Mouse (Mus musculus) embryonic facial prominence, embryonic 14.5 days (tissue): Measurements from ENCODE around the gene Ints14. TPM values are rescaled to one million over a fixed set of nuclear protein-coding genes. Genes with fewer than 3 reads are reported as not detected.

ENCODE experiments used
- ATAC-seq: fragments of 200-750 bp; cut with Nextera tagmentation; 2 replicates; pipeline ENCODE4 v1.8.0; 2017; ENCODE audit warnings: low read depth, moderate number of reproducible peaks, moderate TSS enrichment
- DNase-seq: peaks from one replicate; pipeline ENCODE4 v3.0.0-alpha.2; 2015; ENCODE audit warnings: low spot score
- H3K27ac ChIP-seq: fragments of 300-500 bp; sonication (generic); replicated peaks from 2 replicates; pipeline ENCODE4 v1.5.1; 2014; ENCODE audit warnings: low read depth, mild to moderate bottlenecking, low read length, moderate library complexity
- H3K27me3 ChIP-seq: fragments of 300-500 bp; sonication (generic); replicated peaks from 2 replicates; pipeline ENCODE4 v1.6.1; 2014; ENCODE audit warnings: low read length; ENCODE audit not compliant: control insufficient read depth, insufficient read depth
- H3K36me3 ChIP-seq: fragments of 300-500 bp; sonication (generic); 2 replicates; pipeline ENCODE4 v1.6.1; 2014; ENCODE audit warnings: low read length, mixed read lengths; ENCODE audit not compliant: control insufficient read depth, insufficient read depth
- H3K4me1 ChIP-seq: fragments of 300-500 bp; sonication (generic); 2 replicates; pipeline ENCODE4 v1.6.1; 2014; ENCODE audit warnings: antibody characterized with exemption, low read length; ENCODE audit not compliant: control insufficient read depth, insufficient read depth
- H3K4me2 ChIP-seq: fragments of 300-500 bp; sonication (generic); 2 replicates; pipeline ENCODE4 v1.6.1; 2014; ENCODE audit warnings: low read depth, mild to moderate bottlenecking, low read length, moderate library complexity, mixed read lengths
- H3K4me3 ChIP-seq: fragments of 300-500 bp; sonication (generic); 2 replicates; pipeline ENCODE4 v1.5.1; 2014; ENCODE audit warnings: low read depth, mild to moderate bottlenecking, low read length
- H3K9ac ChIP-seq: fragments of 300-500 bp; sonication (generic); 2 replicates; pipeline ENCODE4 v1.6.1; 2014; ENCODE audit warnings: low read depth, mild to moderate bottlenecking, low read length, moderate library complexity, mixed read lengths
- H3K9me3 ChIP-seq: fragments of 300-500 bp; sonication (generic); 2 replicates; pipeline ENCODE4 v1.6.1; 2016; ENCODE audit warnings: low read length; ENCODE audit not compliant: control insufficient read depth
- WGBS: fragments of 180-500 bp; shearing (Covaris S2); extraction: QIAGEN DNeasy Blood & Tissue Kit; methylation state at CpG from one replicate; pipeline ENCODE4 v1.1.7; 2014; 5-methylcytosine and 5-hydroxymethylcytosine counted together
- polyA plus RNA-seq: library from polyadenylated mRNA; unstranded; fragments of >200 nt; fragmentation: Nextera tagmentation; extraction: Ambion mirVana; gene quantifications from 2 replicates; pipeline ENCODE4 v1.2.1, GENCODE M21; 2014

The Ints14 gene
- polyA plus RNA-seq, result 44.3 and 53.2 TPM in 2 replicates

DNA sequence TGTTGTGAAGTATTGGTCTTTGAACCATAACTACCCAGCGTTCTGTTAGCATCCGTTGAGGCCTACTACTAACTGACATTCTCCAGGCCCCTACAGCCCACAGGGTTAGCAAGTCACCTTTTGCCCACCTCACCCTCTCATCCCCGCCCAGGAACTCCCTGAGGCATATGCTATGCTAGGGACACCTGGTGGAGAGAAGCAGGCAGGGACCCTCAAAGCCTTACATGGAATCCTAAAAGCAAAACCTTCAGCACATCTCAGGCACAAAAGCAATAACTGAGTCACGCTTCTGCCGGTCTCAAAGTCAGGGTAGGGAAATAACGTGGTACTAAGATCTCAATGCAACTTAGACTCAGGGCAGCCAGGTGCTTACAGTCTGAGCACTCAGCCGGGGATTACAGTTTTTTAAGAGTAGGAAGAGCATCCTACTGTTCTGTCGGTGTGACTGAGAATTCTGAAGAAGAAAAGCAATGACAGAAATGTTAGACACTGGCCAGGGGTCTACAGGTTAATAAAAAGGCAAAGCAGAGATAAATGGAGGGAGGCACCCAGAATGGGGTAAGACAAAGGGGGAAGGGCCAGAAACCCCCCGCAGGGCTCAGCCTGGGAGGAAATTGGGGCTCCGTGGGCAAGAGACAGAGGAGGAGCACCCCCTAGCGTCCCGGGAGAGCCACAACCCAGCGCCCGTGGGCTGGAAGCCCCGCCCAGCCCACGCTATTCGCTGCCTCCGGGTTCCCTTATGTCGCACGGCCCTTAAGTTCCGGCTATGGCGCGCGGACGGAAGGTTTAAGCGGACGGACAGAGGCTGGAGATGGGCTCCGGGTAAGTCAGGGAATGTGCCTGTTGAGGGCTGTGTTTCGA is at the start of gene Ints14:
Ints14 (plus strand) TSS at position 789 of the 861 bp plus-strand sequence.
- DNase-seq (peak; percentile 96), ATAC-seq (peak; percentile 98)
- Histone ChIP-seq H3K27me3 (no peaks in the 10 kb centered on the region), H3K4me3 (peak within 1 kb of the TSS; percentile 71), H3K4me2 (peak within 1 kb of the TSS; percentile 69), H3K27ac (peak within 1 kb of the TSS; percentile 81), H3K9ac (peak within 1 kb of the TSS; percentile 89), H3K4me1 (peaks cover 8% of the 10 kb centered on the region), H3K9me3 (no peaks in the 10 kb centered on the region), H3K36me3 (peaks cover 31% of the 10 kb centered on the region)
- WGBS, result 3% methylated on average over 24 of the region's 29 CpGs

DNA sequence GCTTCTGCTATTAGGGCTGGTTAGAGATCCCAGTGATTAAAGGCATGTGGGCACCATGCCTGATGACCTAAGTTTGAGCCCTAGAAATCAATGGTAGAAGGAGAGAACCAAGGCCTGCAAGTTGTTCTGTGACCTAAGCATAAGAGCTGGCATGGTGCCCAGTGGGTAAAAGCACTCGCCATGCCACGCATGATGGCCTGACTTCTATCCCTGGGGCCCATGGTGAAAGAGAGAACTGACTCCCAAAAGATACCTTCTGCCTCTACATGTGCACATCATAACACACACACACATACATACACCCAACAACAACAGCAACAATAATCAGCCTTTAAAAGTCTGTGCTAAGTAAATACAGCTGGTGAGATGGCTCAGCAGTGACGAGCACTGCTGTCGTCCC is 47.3 kb upstream of the Ints14 start:
- Histone ChIP-seq H3K9me3 (no peaks in the 10 kb centered on the region), H3K4me2 (no peak overlapping the region), H3K27ac (no peak overlapping the region), H3K36me3 (peaks cover 25% of the 10 kb centered on the region), H3K9ac (no peak overlapping the region), H3K4me1 (no peaks in the 10 kb centered on the region), H3K4me3 (no peak overlapping the region), H3K27me3 (no peaks in the 10 kb centered on the region)
- WGBS, result 96% methylated on average over 4 of the region's 4 CpGs
- ATAC-seq (no peak), DNase-seq (no peak)

DNA sequence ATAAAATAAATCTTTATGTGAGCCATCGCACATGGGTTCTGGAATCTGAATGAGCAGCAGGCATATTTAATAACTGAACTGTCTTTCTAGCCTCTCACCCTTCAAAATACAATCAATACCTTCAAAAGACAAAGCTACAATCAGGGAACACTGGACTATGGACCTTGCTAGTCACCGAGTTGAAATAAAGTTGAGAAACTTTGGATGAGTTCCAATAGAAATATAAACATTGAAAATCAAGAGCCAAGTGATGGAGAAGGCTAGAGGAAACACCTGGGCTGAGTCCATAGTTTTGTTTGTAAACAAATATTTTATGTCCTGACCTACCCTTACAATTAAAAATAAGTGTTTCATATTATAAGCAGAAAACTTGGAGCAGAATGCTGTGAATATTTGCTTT is 46.7 kb upstream of the Ints14 start:
- ATAC-seq (no peak), DNase-seq (no peak)
- no peaks in the 10 kb centered on the region for H3K4me1 ChIP-seq
- H3K27ac ChIP-seq, result no peak overlapping the region
- H3K36me3 ChIP-seq, result peaks cover 25% of the 10 kb centered on the region
- no peak overlapping the region for H3K4me2 ChIP-seq
- H3K4me3 ChIP-seq, result no peak overlapping the region
- H3K9ac ChIP-seq, result no peak overlapping the region
- no peaks in the 10 kb centered on the region for H3K27me3 ChIP-seq
- 78% methylated on average over 2 of the region's 2 CpGs for WGBS
- H3K9me3 ChIP-seq, result no peaks in the 10 kb centered on the region

DNA sequence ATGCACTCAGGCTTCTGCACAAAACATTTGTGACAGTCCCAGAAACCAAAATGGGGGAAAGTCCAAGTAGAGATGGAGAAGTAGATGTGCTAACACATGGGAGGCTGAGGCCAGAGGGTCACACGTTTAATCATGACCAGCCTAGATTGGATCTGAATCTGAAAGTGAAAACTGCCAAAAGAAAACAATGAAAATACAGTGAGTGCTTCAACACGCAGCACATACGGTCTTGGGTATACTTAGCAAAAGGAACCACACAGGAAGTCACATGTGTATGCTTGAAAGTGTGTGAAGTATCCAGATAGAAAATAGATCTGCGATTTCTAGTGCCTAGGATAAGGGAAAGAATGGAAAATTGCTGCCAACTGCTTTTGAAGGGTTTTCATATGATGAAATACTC is 46.1 kb upstream of the Ints14 start:
- H3K27ac ChIP-seq, result no peak overlapping the region; the same call in 1 of the 2 replicates
- no peaks in the 10 kb centered on the region for H3K4me1 ChIP-seq
- 74% methylated on average over 4 of the region's 4 CpGs for WGBS

DNA sequence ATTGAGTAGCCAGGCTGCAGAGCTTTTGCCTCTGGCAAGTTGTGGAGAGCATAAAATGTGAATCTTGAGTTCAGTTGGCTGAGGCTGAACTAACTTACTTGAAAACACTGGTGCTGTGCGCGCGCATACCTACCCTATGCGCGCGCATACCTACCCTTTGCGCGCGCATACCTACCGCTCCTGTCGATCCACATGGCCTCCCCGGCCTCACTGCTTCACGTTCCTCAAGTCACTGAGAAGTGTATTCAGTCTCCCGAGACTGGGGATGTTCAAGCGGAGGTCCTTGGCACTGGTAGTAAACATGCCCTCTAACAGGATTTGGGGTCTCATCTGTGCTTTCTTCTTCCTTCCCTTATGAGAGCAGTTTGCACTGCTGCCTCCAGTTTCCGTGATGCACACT is 42.1 kb upstream of the Ints14 start:
- Histone ChIP-seq H3K27ac (peak overlapping the region; percentile 28; the same call in 1 of the 2 replicates), H3K4me2 (peak overlapping the region; percentile 57), H3K9me3 (no peaks in the 10 kb centered on the region), H3K4me1 (no peaks in the 10 kb centered on the region), H3K9ac (peak overlapping the region; percentile 54), H3K4me3 (peak overlapping the region; percentile 41), H3K27me3 (no peaks in the 10 kb centered on the region), H3K36me3 (peaks cover 8% of the 10 kb centered on the region)
- DNase-seq (peak; percentile 76), ATAC-seq (no peak)
- WGBS, result 18% methylated on average over 16 of the region's 16 CpGs

More for the DNA sequence above, 46.1 kb upstream of the Ints14 start:
- Histone ChIP-seq H3K27me3 (no peaks in the 10 kb centered on the region), H3K9me3 (no peaks in the 10 kb centered on the region), H3K9ac (no peak overlapping the region), H3K4me3 (no peak overlapping the region), H3K4me2 (no peak overlapping the region), H3K36me3 (peaks cover 22% of the 10 kb centered on the region)
- no peak for ATAC-seq
- no peak for DNase-seq

DNA sequence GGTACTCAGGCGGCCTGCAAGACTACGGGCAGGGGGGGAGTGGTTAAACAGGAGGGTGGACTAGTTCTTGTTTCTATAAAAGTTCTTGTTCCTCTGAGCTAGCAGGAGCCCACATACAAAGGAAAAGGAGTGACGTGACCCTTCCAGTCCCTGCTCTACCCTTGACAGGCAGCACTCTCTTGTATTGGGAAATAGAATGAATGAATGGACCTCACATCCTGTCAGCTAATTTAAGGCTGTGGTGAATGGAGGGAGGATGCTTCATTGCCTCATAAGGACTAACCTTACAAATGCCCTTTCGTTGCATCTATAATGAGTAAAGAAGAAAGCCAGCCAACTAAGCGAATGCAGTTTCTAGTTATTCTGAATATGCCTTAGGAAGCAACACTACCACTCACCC is 34.9 kb upstream of the Ints14 start:
- DNase-seq, result no peak
- Histone ChIP-seq H3K36me3 (no peaks in the 10 kb centered on the region), H3K27ac (0 out of 2 replicates have a peak overlapping the region, but pooled peaks have one; percentile 46), H3K9me3 (no peaks in the 10 kb centered on the region), H3K4me3 (no peak overlapping the region), H3K27me3 (no peaks in the 10 kb centered on the region), H3K4me1 (peaks cover 10% of the 10 kb centered on the region), H3K4me2 (no peak overlapping the region), H3K9ac (no peak overlapping the region)
- no peak for ATAC-seq
- 72% methylated on average over 5 of the region's 5 CpGs for WGBS

DNA sequence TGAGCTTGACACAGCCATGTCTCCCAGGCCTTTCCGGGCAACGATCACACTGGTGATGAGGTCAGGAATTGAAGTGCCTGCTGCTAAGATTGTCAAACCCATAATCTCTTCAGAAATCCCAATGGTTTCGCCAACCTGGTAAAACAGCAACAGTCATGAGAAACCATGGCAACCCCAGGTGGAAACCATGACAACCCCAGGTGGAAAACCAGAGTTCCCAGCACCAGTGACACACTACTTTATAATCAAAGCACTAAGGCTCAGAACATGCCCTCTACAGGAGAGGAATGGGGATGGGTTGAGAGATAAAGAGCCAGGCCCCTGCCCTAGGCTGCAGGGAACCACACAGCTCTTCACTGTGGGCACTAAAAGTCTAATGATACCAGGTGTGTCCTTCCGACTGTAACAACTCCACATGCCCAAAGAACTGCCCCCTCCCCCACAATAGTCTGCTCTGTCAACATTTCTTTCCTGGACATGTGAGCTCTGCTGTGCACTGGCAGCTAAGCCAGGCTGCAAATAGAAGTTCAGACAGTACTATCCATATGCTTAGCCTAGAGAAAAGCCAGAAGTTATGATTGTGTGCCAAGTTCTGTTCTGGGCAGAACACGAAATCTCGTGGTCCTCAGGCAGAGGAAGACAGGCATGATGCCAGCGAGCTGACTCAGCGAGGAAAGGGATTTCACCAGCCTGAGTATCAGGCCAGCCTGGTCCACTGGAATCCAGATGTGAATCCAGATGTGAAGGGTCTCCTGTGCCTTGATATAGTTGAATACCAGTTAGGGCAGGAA is 34.3 kb upstream of the Ints14 start:
- Histone ChIP-seq H3K27me3 (no peaks in the 10 kb centered on the region), H3K4me3 (no peak overlapping the region), H3K9ac (no peak overlapping the region), H3K9me3 (no peaks in the 10 kb centered on the region), H3K4me2 (no peak overlapping the region), H3K27ac (peak overlapping the region; percentile 46), H3K4me1 (peaks cover 10% of the 10 kb centered on the region), H3K36me3 (no peaks in the 10 kb centered on the region)
- WGBS, result 65% methylated on average over 8 of the region's 8 CpGs
- ATAC-seq (peak; percentile 53; the same call in 1 of the 2 replicates), DNase-seq (peak; percentile 81)

DNA sequence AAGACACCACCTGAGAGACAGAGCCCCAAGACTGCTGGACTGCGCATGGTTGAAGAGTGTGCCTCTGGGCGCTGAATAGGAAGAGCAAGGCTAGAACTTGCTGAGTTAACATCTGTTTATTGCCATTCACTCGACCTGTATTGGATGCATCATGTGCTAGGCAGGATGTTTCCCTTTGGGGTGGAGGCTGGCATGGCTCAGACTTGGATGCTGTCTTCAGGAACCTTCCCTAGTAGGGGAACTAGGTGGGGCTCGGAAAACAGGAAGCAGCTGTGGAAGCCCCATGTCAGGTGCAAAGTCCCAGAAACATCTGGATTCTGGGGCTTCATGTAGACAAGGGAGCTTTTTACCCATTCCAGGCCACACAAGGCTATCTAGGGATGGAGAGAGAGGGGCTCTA is 30.4 kb upstream of the Ints14 start:
- Histone ChIP-seq H3K4me2 (no peak overlapping the region), H3K27ac (no peak overlapping the region), H3K9ac (no peak overlapping the region), H3K27me3 (no peaks in the 10 kb centered on the region), H3K4me1 (peaks cover 10% of the 10 kb centered on the region), H3K36me3 (no peaks in the 10 kb centered on the region), H3K4me3 (no peak overlapping the region), H3K9me3 (no peaks in the 10 kb centered on the region)
- ATAC-seq, result no peak
- WGBS, result 67% methylated on average over 4 of the region's 4 CpGs
- no peak for DNase-seq
